Mouse (Mus musculus): ENCODE measurements around the gene Trmt5.

DNA sequence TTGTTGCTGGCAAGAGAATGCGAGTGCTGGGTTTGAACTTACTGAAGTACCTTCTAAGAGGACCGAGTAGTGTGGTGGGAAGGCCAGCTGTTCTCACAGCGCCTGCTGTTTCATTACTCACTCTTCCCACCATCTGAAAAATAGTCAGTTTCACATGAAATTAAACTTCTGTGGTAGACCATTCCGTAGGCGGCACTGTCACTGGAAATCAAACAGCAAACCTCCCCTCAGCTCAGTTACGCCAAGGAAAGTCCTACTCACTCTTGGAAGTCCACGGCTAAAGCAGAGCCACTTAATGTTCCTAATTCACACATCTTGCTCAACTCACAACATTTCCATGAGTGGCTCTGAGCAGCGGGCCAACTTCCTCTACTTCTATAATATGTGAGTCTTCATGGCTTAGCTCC lies 37.7 kb upstream of the Trmt5 start:
- no peak for TF ChIP-seq POLR2A (IDR thresholded peaks at IDR 0.05; ENCODE audit: borderline replicate concordance, low read depth, low read length)
- no peak for TF ChIP-seq CTCF (IDR thresholded peaks at IDR 0.05; ENCODE audit: low read depth, low read length)
